In the genomic region with DNA sequence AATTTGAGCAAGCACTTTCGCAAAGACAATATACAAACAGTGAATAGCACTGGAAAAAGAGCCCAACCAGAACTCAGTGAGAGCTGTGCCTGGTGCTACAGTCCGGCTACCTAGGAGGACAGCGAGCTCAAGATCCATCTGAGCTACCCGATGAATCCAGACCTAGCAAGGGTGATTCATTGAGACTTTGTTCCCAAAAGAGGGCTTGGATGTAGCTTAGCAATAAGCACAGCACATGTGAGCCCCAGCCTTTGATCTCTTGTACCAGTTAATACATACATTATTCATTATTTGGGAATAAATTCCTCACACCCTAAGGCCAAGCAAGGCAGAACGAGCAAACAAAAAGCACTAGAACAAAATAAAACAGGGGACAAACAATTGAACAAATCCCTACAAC, we compare ENCODE assay signal across 23 mouse cellular contexts. TPM values are rescaled to one million over a fixed set of nuclear protein-coding genes. Genes with fewer than 3 reads are reported as not detected.
DNase-seq lines count a peak whose midpoint lies in the region; ATAC-seq and TF ChIP-seq lines count a peak whose summit lies in the region.
"Had no signal": no experiment of that assay in that cellular context is flagged by ENCODE, and none has a peak within 500 bp of the region (broad histone marks: within the 10 kb centered on the region; RNA-seq: fewer than 3 reads in every experiment).

No protein-coding gene starts in this region.

- H3K4me1 ChIP-seq in hindbrain, embryonic 10.5 days (replicated peaks) = peaks cover 30% of the 10 kb centered on the region
- no peaks in the 10 kb centered on the region for H3K4me1 ChIP-seq in hindbrain, embryonic 16.5 days (ENCODE audit: control insufficient read depth, insufficient read depth, low read depth, low read length)
- no peaks in the 10 kb centered on the region; the same call in 1 of the 2 replicates for H3K4me1 ChIP-seq in testis, adult 2 months (ENCODE audit: control insufficient read depth, insufficient read depth, low read length)
- H3K4me1 ChIP-seq in midbrain, embryonic 11.5 days (ENCODE audit: control insufficient read depth, insufficient read depth, low read length) = peaks cover 10% of the 10 kb centered on the region; the same call in 1 of the 2 replicates
- H3K4me1 ChIP-seq: liver, embryonic 15.5 days had no signal

- no peak for TF ChIP-seq POLR2A in testis, adult 2 months (IDR thresholded peaks at IDR 0.05; ENCODE audit: control insufficient read depth, low read depth, low read length)

- no peak for ATAC-seq in hindbrain, embryonic 16.5 days
- ATAC-seq in midbrain, embryonic 11.5 days (ENCODE audit: low FRiP score) = peak; percentile 66
- ATAC-seq: intestine, postnatal 0 days had no signal

- H3K9me3 ChIP-seq in hindbrain, embryonic 10.5 days = no peaks in the 10 kb centered on the region
- H3K9me3 ChIP-seq in hindbrain, embryonic 16.5 days (ENCODE audit: control insufficient read depth, low read length) = no peaks in the 10 kb centered on the region
- no peaks in the 10 kb centered on the region for H3K9me3 ChIP-seq in midbrain, embryonic 11.5 days (ENCODE audit: control insufficient read depth, low read length)
- H3K9me3 ChIP-seq: heart, embryonic 12.5 days; kidney, embryonic 15.5 days; limb, embryonic 10.5 days; liver, embryonic 15.5 days had no signal

- no peaks in the 10 kb centered on the region for H3K36me3 ChIP-seq in hindbrain, embryonic 10.5 days
- no peaks in the 10 kb centered on the region for H3K36me3 ChIP-seq in hindbrain, embryonic 16.5 days (ENCODE audit: control insufficient read depth, insufficient read depth, low read length)
- no peaks in the 10 kb centered on the region for H3K36me3 ChIP-seq in testis, adult 2 months (ENCODE audit: control insufficient read depth, insufficient read depth, low read length)
- no peaks in the 10 kb centered on the region for H3K36me3 ChIP-seq in midbrain, embryonic 11.5 days (ENCODE audit: control insufficient read depth, insufficient read depth, low read length)
- H3K36me3 ChIP-seq: heart, embryonic 12.5 days; kidney, embryonic 15.5 days; limb, embryonic 10.5 days; liver, embryonic 15.5 days had no signal

- 65% methylated on average over 5 of the region's 5 CpGs for WGBS in hindbrain, embryonic 10.5 days
- WGBS in hindbrain, embryonic 16.5 days = 42% methylated on average over 5 of the region's 5 CpGs
- WGBS in midbrain, embryonic 11.5 days = 51% methylated on average over 5 of the region's 5 CpGs

- H3K27ac ChIP-seq in hindbrain, embryonic 10.5 days = peak overlapping the region; percentile 35; the same call in 1 of the 2 replicates
- H3K27ac ChIP-seq in hindbrain, embryonic 16.5 days (ENCODE audit: low read depth, low read length) = no peak overlapping the region
- H3K27ac ChIP-seq in testis, adult 2 months (ENCODE audit: control insufficient read depth, insufficient read depth, low read depth, low read length) = no peak overlapping the region
- no peak overlapping the region for H3K27ac ChIP-seq in midbrain, embryonic 11.5 days (ENCODE audit: low read depth, low read length)
- H3K27ac ChIP-seq: kidney, embryonic 15.5 days; limb, embryonic 10.5 days; liver, embryonic 15.5 days had no signal

- H3K4me3 ChIP-seq in hindbrain, embryonic 10.5 days = no peak overlapping the region
- no peak overlapping the region for H3K4me3 ChIP-seq in hindbrain, embryonic 16.5 days (ENCODE audit: low read length)
- peak overlapping the region; percentile 80 for H3K4me3 ChIP-seq in testis, adult 2 months (ENCODE audit: control insufficient read depth, low read depth, low read length)
- no peak overlapping the region for H3K4me3 ChIP-seq in midbrain, embryonic 11.5 days (ENCODE audit: low read depth, low read length)
- H3K4me3 ChIP-seq: heart, embryonic 12.5 days; kidney, embryonic 15.5 days; limb, embryonic 10.5 days; liver, embryonic 15.5 days; myocyte had no signal

- H3K4me2 ChIP-seq in hindbrain, embryonic 16.5 days (ENCODE audit: low read length) = no peak overlapping the region
- no peak overlapping the region for H3K4me2 ChIP-seq in midbrain, embryonic 11.5 days
- H3K4me2 ChIP-seq: heart, embryonic 12.5 days; kidney, embryonic 15.5 days; liver, embryonic 15.5 days had no signal

- H3K9ac ChIP-seq in hindbrain, embryonic 16.5 days (ENCODE audit: low read depth, low read length) = no peak overlapping the region
- no peak overlapping the region for H3K9ac ChIP-seq in midbrain, embryonic 11.5 days (ENCODE audit: low read length)
- H3K9ac ChIP-seq: heart, embryonic 12.5 days; kidney, embryonic 15.5 days; liver, embryonic 15.5 days had no signal

- DNase-seq in hindbrain, embryonic 10.5 days (ENCODE audit: low spot score) = no peak
- no peak for DNase-seq in testis, postnatal 14 days (ENCODE audit: low spot score)
- DNase-seq in midbrain, embryonic 11.5 days (ENCODE audit: low spot score, missing footprints) = peak; percentile 84
- DNase-seq in naive thymus-derived CD4-positive, alpha-beta T cell, adult 2 months (ENCODE audit: low read depth) = peak; percentile 28
- DNase-seq in left cerebral cortex, postnatal 10 days (ENCODE audit: extremely low spot score in 1 of 2, low spot score in 2 of 2) = no peak
- DNase-seq in kidney, adult 8-10 months = no peak
- DNase-seq: adrenal gland, postnatal 14 days; cerebellum, adult 9-10 months; gastrocnemius, postnatal 25 days; heart, adult 18-20 months; heart, postnatal 10 days; layer of hippocampus, adult 9-11 months; liver; lung, postnatal 4 days; right cerebral cortex, postnatal 14 days had no signal

- no peak for TF ChIP-seq CTCF in testis, adult 2 months (IDR thresholded peaks at IDR 0.05; ENCODE audit: control insufficient read depth, insufficient read depth, insufficient replicate concordance, low read depth, low read length)

- intact Hi-C loops in left cerebral cortex, postnatal 10 days (cut with DNase I) = no loop called here

- 0 out of 2 replicates have a peak, but pooled peaks cover 2% of the 10 kb centered on the region for H3K27me3 ChIP-seq in hindbrain, embryonic 10.5 days (ENCODE audit: insufficient read depth, poor library complexity, severe bottlenecking)
- H3K27me3 ChIP-seq in hindbrain, embryonic 16.5 days (replicated peaks; ENCODE audit: control insufficient read depth, insufficient read depth, low read length) = no peaks in the 10 kb centered on the region
- no peaks in the 10 kb centered on the region for H3K27me3 ChIP-seq in testis, adult 2 months (ENCODE audit: control insufficient read depth, insufficient read depth, low read length)
- H3K27me3 ChIP-seq in midbrain, embryonic 11.5 days (ENCODE audit: control insufficient read depth, insufficient read depth, low read length) = no peaks in the 10 kb centered on the region
- H3K27me3 ChIP-seq: kidney, embryonic 15.5 days; liver, embryonic 15.5 days had no signal

RNA-seq across cellular contexts. Expression of a gene that starts 34.8 kb away (rescaled TPM):
- polyA plus RNA-seq in hindbrain, embryonic 10.5 days (2016; fragmentation: Nextera tagmentation; extraction: Ambion mirVana) = 36.2 and 48.6 TPM in 2 replicates
- 58.1 and 64.6 TPM in 2 replicates for polyA plus RNA-seq in hindbrain, embryonic 16.5 days (2015; fragmentation: Nextera tagmentation; extraction: Ambion mirVana)
- polyA plus RNA-seq in testis, adult 2 months (2012; rRNA removed) = 65.5 and 75.4 TPM in 2 replicates
- polyA plus RNA-seq in midbrain, embryonic 11.5 days (2014; fragmentation: Nextera tagmentation; extraction: Ambion mirVana) = 22.3 and 23.9 TPM in 2 replicates
- 10 to 100 TPM; 30.5 to 30.6 TPM for total RNA-seq in left cerebral cortex, postnatal 10 days (2021)

Comparison
In these comparisons a context has a peak if more than half of its experiments do, and no peak if none do; other contexts are left out.
1. DNase-seq: peak in midbrain, embryonic 11.5 days (single experiment) and naive thymus-derived CD4-positive, alpha-beta T cell, adult 2 months (single experiment); none in hindbrain, embryonic 10.5 days (single experiment), testis, postnatal 14 days (single experiment), left cerebral cortex, postnatal 10 days (0 of 2) and kidney, adult 8-10 months (0 of 2).